Mouse (Mus musculus) thymus, adult 2 months (tissue): ENCODE data around the gene Lrit2. TPM values are rescaled to one million over a fixed set of nuclear protein-coding genes. Genes with fewer than 3 reads are reported as not detected.

Experiments
- DNase-seq: peaks from one replicate; pipeline ENCODE4 v3.0.0; 2021
- H3K27ac ChIP-seq: fragments of 200-500 bp; 2 replicates; pipeline ENCODE4 v1.5.1; 2012; ENCODE audit warnings: low read length, control low read depth; ENCODE audit not compliant: control insufficient read depth, insufficient read depth
- H3K27me3 ChIP-seq: fragments of 200-500 bp; 2 replicates; pipeline ENCODE4 v1.6.1; 2012; ENCODE audit warnings: mild to moderate bottlenecking, low read length, moderate library complexity, mixed read lengths; ENCODE audit not compliant: control insufficient read depth, insufficient read depth
- H3K36me3 ChIP-seq: fragments of 200-500 bp; 2 replicates; pipeline ENCODE4 v1.6.1; 2012; ENCODE audit warnings: mild to moderate bottlenecking, low read length, moderate library complexity; ENCODE audit not compliant: control insufficient read depth, insufficient read depth
- H3K4me1 ChIP-seq: fragments of 200-500 bp; replicated peaks from 2 replicates; pipeline ENCODE4 v1.6.1; 2012; ENCODE audit warnings: low read length; ENCODE audit not compliant: control insufficient read depth, insufficient read depth
- H3K4me3 ChIP-seq: fragments of 200-500 bp; 2 replicates; pipeline ENCODE4 v1.5.1; 2012; ENCODE audit warnings: mild to moderate bottlenecking, low read length, control low read depth, moderate library complexity; ENCODE audit not compliant: control insufficient read depth, insufficient read depth
- CTCF ChIP-seq: fragments of 200-500 bp; IDR thresholded peaks from 2 replicates; pipeline ENCODE4 v1.5.1; 2012; ENCODE audit warnings: mild to moderate bottlenecking, control low read depth, low read length, moderate library complexity, borderline replicate concordance; ENCODE audit not compliant: control insufficient read depth, poor library complexity, insufficient read depth; ENCODE audit errors: extremely low read depth
- POLR2A ChIP-seq: fragments of 200-500 bp; IDR thresholded peaks from 2 replicates; pipeline ENCODE4 v1.6.1; 2012; ENCODE audit warnings: mild to moderate bottlenecking, low read length, control low read depth, moderate library complexity; ENCODE audit not compliant: control insufficient read depth, poor library complexity, insufficient read depth; ENCODE audit errors: extremely low read depth
- WGBS: fragments of 180-500 bp; shearing (Covaris S2); methylation state at CpG from one replicate; pipeline ENCODE4 v1.1.7; 2018; 5-methylcytosine and 5-hydroxymethylcytosine counted together
- polyA plus RNA-seq: library from polyadenylated mRNA; depleted of rRNA; stranded (reverse); fragments of >200 nt; gene quantifications from 2 replicates; pipeline ENCODE4 v1.2.3, GENCODE M21; 2012

Gene Lrit2
- polyA plus RNA-seq, 1 experiment = 0.09 TPM

- Histone ChIP-seq H3K27ac (no peak within 1 kb of the TSS), H3K27me3 (no peaks in the 10 kb centered on the region), H3K36me3 (no peaks in the 10 kb centered on the region), H3K4me3 (no peak within 1 kb of the TSS), H3K4me1 (no peaks in the 10 kb centered on the region)
- TF ChIP-seq POLR2A (no peak), CTCF (no peak)
- DNase-seq = no peak
- 93% methylated on average over 1 of the region's 1 CpGs for WGBS
Observed at GRCm38 (mm10) chr14:37048914-37049410, 18.8 kb upstream of the Lrit2 start, which contains the start of gene Rgr. Gene Rgr (minus strand): TSS chr14:37048964.

GRCm38 (mm10) chr14:37064849-37065248, 2.9 kb upstream of the Lrit2 start:
- no peak overlapping the region for H3K27ac ChIP-seq

DNA sequence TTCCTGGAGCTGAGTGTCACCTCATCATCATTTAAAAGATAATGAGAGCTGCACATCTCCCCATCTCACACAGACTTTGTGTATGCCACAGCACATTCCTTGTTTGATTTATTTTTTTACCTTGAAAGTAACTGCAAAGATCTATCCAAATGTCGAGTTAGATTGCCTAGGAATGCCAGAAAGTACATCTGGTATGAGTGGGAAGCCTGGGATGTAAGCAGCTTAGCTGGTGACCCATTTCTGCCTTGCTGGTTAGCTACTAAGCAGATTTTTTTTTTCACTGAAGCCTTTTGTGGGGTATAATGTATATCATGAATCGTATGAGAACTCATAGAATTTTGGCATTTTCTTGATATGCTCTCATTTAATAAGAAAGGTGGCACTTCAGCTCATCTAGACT, 1.1 kb upstream of the Lrit2 start:
- Histone ChIP-seq H3K36me3 (no peaks in the 10 kb centered on the region), H3K4me3 (no peak overlapping the region), H3K4me1 (no peaks in the 10 kb centered on the region), H3K27me3 (no peaks in the 10 kb centered on the region), H3K27ac (no peak overlapping the region)
- WGBS = 63% methylated on average over 2 of the region's 2 CpGs
- no peak for TF ChIP-seq CTCF
- TF ChIP-seq POLR2A = no peak
- no peak for DNase-seq

More at GRCm38 (mm10) chr14:37064849-37065248, 2.9 kb upstream of the Lrit2 start:
- 65% methylated on average over 2 of the region's 2 CpGs for WGBS
- DNase-seq = no peak
- TF ChIP-seq POLR2A (no peak), CTCF (no peak)
- Histone ChIP-seq H3K4me3 (no peak overlapping the region), H3K4me1 (no peaks in the 10 kb centered on the region), H3K36me3 (no peaks in the 10 kb centered on the region), H3K27me3 (no peaks in the 10 kb centered on the region)

DNA sequence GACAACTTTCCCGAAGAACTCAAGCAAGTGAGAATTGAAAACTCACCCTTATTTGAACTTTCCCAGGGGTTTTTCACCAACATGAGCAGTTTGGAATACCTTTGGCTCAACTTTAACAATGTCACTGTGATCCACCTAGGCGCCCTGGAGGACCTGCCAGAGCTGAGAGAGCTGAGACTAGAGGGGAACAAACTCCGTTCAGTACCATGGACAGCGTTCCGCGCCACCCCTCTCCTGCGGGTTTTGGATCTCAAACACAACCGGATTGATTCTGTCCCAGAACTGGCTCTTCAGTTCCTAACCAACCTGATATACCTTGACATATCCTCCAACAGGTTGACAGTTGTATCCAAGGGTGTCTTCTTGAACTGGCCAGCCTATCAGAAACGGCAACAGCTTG, 787 bp downstream of the Lrit2 start:
- Histone ChIP-seq H3K4me3 (no peak overlapping the region), H3K36me3 (no peaks in the 10 kb centered on the region), H3K4me1 (no peaks in the 10 kb centered on the region), H3K27me3 (no peaks in the 10 kb centered on the region), H3K27ac (no peak overlapping the region)
- TF ChIP-seq CTCF (no peak), POLR2A (no peak)
- 26% methylated on average over 9 of the region's 9 CpGs for WGBS
- DNase-seq = no peak

DNA sequence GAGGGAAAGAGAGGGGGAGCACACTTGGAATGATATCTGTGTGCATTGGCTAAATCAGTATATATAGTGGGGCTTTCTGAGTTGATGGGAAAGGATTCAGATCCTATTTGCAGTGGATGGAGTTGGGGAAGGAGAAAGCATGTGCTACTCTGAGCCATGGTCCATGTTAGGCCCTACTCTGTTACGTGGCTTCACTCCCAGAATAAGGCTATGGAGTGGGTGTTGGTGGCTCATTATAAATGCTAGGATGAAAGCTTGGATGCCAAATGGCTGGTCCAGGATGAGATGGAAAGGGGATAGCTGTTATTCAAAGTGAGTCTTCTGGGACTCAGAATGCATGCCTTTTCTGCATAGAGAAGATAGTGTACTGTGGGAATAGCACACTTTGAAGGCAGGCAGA, 13.0 kb downstream of the Lrit2 start:
- Histone ChIP-seq H3K27ac (no peak overlapping the region), H3K4me1 (no peaks in the 10 kb centered on the region), H3K4me3 (no peak overlapping the region), H3K36me3 (no peaks in the 10 kb centered on the region), H3K27me3 (no peaks in the 10 kb centered on the region)
- no peak for TF ChIP-seq POLR2A
- no peak for TF ChIP-seq CTCF
- no peak for DNase-seq
- 90% methylated on average over 1 of the region's 1 CpGs for WGBS

DNA sequence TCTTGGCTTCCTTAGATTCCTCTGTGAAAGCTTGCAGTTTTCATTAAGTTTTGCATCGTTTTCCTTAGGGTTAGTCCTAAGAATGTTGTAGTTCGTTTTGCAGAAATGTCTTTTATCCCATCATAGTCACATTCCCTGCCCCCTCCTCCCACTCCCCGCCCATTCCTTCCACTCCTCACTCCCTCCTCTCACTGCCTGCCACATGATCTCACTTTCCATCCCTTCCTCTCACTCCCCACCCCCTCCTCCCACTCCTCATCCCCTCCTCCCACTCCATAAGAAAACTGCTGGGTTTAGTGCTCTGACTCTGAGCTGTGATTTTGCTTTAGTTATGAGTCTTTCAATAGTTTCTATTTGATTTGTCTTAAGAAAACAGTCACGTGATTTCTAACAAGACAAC, 16.0 kb downstream of the Lrit2 start:
- H3K4me1 ChIP-seq = no peaks in the 10 kb centered on the region
- H3K27ac ChIP-seq = no peak overlapping the region
- H3K4me3 ChIP-seq = no peak overlapping the region
- TF ChIP-seq POLR2A (no peak), CTCF (no peak)
- no peaks in the 10 kb centered on the region for H3K36me3 ChIP-seq
- WGBS = 44% methylated on average over 4 of the region's 4 CpGs
- H3K27me3 ChIP-seq = no peaks in the 10 kb centered on the region
- no peak for DNase-seq

DNA sequence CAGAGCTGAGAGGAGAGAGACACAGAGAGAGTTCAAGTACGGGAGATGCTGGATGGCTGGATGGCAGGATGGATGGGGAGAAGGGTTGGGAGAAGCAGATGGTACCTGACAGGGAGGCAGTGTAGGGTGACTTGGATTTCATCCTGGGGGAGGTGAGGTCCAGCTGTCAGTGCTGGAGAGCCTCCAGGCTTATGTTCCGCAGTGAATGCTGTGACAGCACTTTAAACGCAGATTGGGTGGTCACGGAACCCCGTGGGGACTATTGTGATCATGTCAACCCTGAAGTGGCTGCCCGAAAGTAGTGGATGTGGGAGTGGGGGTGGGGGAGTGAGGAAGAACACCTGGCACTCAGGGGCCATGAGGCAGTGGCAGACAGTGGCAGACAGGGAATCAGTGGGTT, 26.7 kb downstream of the Lrit2 start:
- no peak for DNase-seq
- no peak for TF ChIP-seq POLR2A
- no peak for TF ChIP-seq CTCF
- no peaks in the 10 kb centered on the region for H3K36me3 ChIP-seq
- H3K4me1 ChIP-seq = no peaks in the 10 kb centered on the region
- H3K4me3 ChIP-seq = no peak overlapping the region
- no peak overlapping the region for H3K27ac ChIP-seq
- 84% methylated on average over 6 of the region's 6 CpGs for WGBS
- no peaks in the 10 kb centered on the region for H3K27me3 ChIP-seq
